Mouse (Mus musculus) CH12.LX (cell line): ENCODE results near the gene Gpx4. TPM values are rescaled to one million over a fixed set of nuclear protein-coding genes. Genes with fewer than 3 reads are reported as not detected.

Source experiments
- DNase-seq: peaks from one replicate; pipeline ENCODE4 v3.0.0-alpha.2; 2013; ENCODE audit errors: extremely low read depth
- H3K27ac ChIP-seq: 2 replicates; pipeline ENCODE4 v1.5.1; 2012; ENCODE audit warnings: low read depth, mild to moderate bottlenecking, control low read depth, moderate library complexity; ENCODE audit not compliant: insufficient read depth
- H3K27me3 ChIP-seq: replicated peaks from 2 replicates; pipeline ENCODE3; 2012; ENCODE audit warnings: inconsistent platforms
- H3K36me3 ChIP-seq, 2 experiments: replicated peaks in 1 of 2; 2 replicates each; pipeline versions ENCODE3 to v1.6.1; 2012; ENCODE audit warnings: inconsistent platforms in 1 of 2, low read length in 1 of 2, mild to moderate bottlenecking in 1 of 2, mixed read lengths in 1 of 2, moderate library complexity in 1 of 2; ENCODE audit not compliant: control insufficient read depth in 1 of 2, insufficient read depth in 1 of 2
- H3K4me1 ChIP-seq, 2 experiments: 2 replicates each; pipeline ENCODE4 v1.6.1; 2012; ENCODE audit warnings: inconsistent platforms in 1 of 2, moderate library complexity in 1 of 2; ENCODE audit not compliant: insufficient read depth in 2 of 2, control insufficient read depth in 1 of 2
- H3K4me2 ChIP-seq: 2 replicates; pipeline ENCODE4 v1.6.1; 2012; ENCODE audit warnings: low read depth, mild to moderate bottlenecking, control low read depth; ENCODE audit not compliant: poor library complexity, insufficient read depth, severe bottlenecking
- H3K4me3 ChIP-seq, 3 experiments: fragments of 150-350 bp in 1 of 3; sonication (generic) in 1 of 3; replicated peaks in 1 of 3; 2 replicates each; pipeline versions ENCODE3 to v1.5.1; 2011 to 2012; ENCODE audit warnings: low read depth in 2 of 3, low read length in 2 of 3, mild to moderate bottlenecking in 2 of 3, moderate library complexity in 2 of 3, control low read depth in 1 of 3, improper control_type of control experiment in 1 of 3, inconsistent platforms in 1 of 3, mixed read lengths in 1 of 3; ENCODE audit not compliant: poor library complexity in 1 of 3
- H3K79me2 ChIP-seq: replicated peaks from 2 replicates; pipeline ENCODE4 v1.6.1; 2012; ENCODE audit warnings: mild to moderate bottlenecking, moderate library complexity; ENCODE audit not compliant: control insufficient read depth, poor library complexity, insufficient read depth, severe bottlenecking; ENCODE audit errors: extremely low read depth
- H3K9ac ChIP-seq: 2 replicates; pipeline ENCODE4 v1.6.1; 2012; ENCODE audit warnings: low read depth, mild to moderate bottlenecking, control low read depth, moderate library complexity; ENCODE audit not compliant: insufficient read depth
- H3K9me3 ChIP-seq: replicated peaks from 2 replicates; pipeline ENCODE3; 2012; ENCODE audit warnings: low read length, inconsistent platforms, mixed read lengths
- BHLHE40 ChIP-seq: IDR thresholded peaks from 2 replicates; pipeline ENCODE4 v1.6.1; 2011; ENCODE audit warnings: mild to moderate bottlenecking, low read depth, low read length, improper control_type of control experiment
- E2F4 ChIP-seq: IDR thresholded peaks from 2 replicates; pipeline ENCODE4 v1.6.1; 2011; ENCODE audit warnings: low read depth, low read length, improper control_type of control experiment; ENCODE audit not compliant: insufficient replicate concordance
- ELF1 ChIP-seq: IDR thresholded peaks from 2 replicates; pipeline ENCODE4 v1.6.1; 2014; ENCODE audit warnings: low read depth, mild to moderate bottlenecking, inconsistent platforms, low read length, improper control_type of control experiment
- EP300 ChIP-seq: IDR thresholded peaks from 2 replicates; pipeline ENCODE4 v1.6.1; 2011; ENCODE audit warnings: low read length, improper control_type of control experiment
- GABPA ChIP-seq: IDR thresholded peaks from 2 replicates; pipeline ENCODE4 v1.6.1; 2012; ENCODE audit warnings: low read depth, low read length, improper control_type of control experiment, inconsistent platforms; ENCODE audit not compliant: insufficient replicate concordance
- HCFC1 ChIP-seq: IDR thresholded peaks from 2 replicates; pipeline ENCODE4 v1.6.1; 2012; ENCODE audit warnings: low read depth, mild to moderate bottlenecking, inconsistent platforms, low read length, improper control_type of control experiment
- IRF4 ChIP-seq: IDR thresholded peaks from 2 replicates; pipeline ENCODE4 v1.6.1; 2014; ENCODE audit warnings: low read depth, mild to moderate bottlenecking, inconsistent platforms, low read length, improper control_type of control experiment
- KAT2A ChIP-seq: IDR thresholded peaks from 2 replicates; pipeline ENCODE4 v1.6.1; 2012; ENCODE audit warnings: low read length, improper control_type of control experiment, inconsistent platforms; ENCODE audit not compliant: insufficient replicate concordance
- MAFK ChIP-seq: IDR thresholded peaks from 2 replicates; pipeline ENCODE4 v1.6.1; 2011; ENCODE audit warnings: low read length, improper control_type of control experiment; ENCODE audit not compliant: insufficient replicate concordance
- MAX ChIP-seq: IDR thresholded peaks from 2 replicates; pipeline ENCODE4 v1.6.1; 2011; ENCODE audit warnings: low read length, improper control_type of control experiment
- MAZ ChIP-seq: IDR thresholded peaks from 2 replicates; pipeline ENCODE4 v1.6.1; 2012; ENCODE audit warnings: low read depth, mild to moderate bottlenecking, inconsistent platforms, low read length, improper control_type of control experiment, moderate library complexity
- MYC ChIP-seq: IDR thresholded peaks from 2 replicates; pipeline ENCODE4 v1.6.1; 2011; ENCODE audit warnings: low read depth, mild to moderate bottlenecking, improper control_type of control experiment, low read length
- NELFE ChIP-seq: IDR thresholded peaks from 2 replicates; pipeline ENCODE4 v1.6.1; 2011; ENCODE audit warnings: low read depth, low read length, improper control_type of control experiment
- PAX5 ChIP-seq: IDR thresholded peaks from 2 replicates; pipeline ENCODE4 v1.6.1; 2012; ENCODE audit warnings: low read length, inconsistent platforms, mixed read lengths
- POLR2A ChIP-seq: IDR thresholded peaks from 2 replicates; pipeline ENCODE4 v1.6.1; 2011; ENCODE audit warnings: low read depth, mild to moderate bottlenecking, improper control_type of control experiment, low read length
- RAD21 ChIP-seq: IDR thresholded peaks from 2 replicates; pipeline ENCODE4 v1.6.1; 2011; ENCODE audit warnings: low read depth, mild to moderate bottlenecking, low read length, improper control_type of control experiment, moderate library complexity
- RCOR1 ChIP-seq: conservative IDR thresholded peaks from 2 replicates; pipeline ENCODE4 v1.6.1; 2012; ENCODE audit warnings: low read depth, mild to moderate bottlenecking, inconsistent platforms, low read length, improper control_type of control experiment
- TBP ChIP-seq: conservative IDR thresholded peaks from 2 replicates; pipeline ENCODE4 v1.6.1; 2011; ENCODE audit warnings: low read depth, low read length, improper control_type of control experiment
- TCF12 ChIP-seq: IDR thresholded peaks from 2 replicates; pipeline ENCODE4 v1.6.1; 2014; ENCODE audit warnings: low read depth, mild to moderate bottlenecking, inconsistent platforms, low read length, improper control_type of control experiment
- UBTF ChIP-seq: IDR thresholded peaks from 2 replicates; pipeline ENCODE4 v1.6.1; 2012; ENCODE audit warnings: low read depth, mild to moderate bottlenecking, inconsistent platforms, low read length, improper control_type of control experiment, moderate library complexity
- USF1 ChIP-seq: IDR thresholded peaks from 2 replicates; pipeline ENCODE4 v1.6.1; 2014; ENCODE audit warnings: low read depth, mild to moderate bottlenecking, inconsistent platforms, low read length, improper control_type of control experiment
- USF2 ChIP-seq: conservative IDR thresholded peaks from 2 replicates; pipeline ENCODE4 v1.6.1; 2011; ENCODE audit warnings: low read depth, low read length, improper control_type of control experiment
- ZMIZ1 ChIP-seq: IDR thresholded peaks from 2 replicates; pipeline ENCODE4 v1.6.1; 2012; ENCODE audit warnings: low read depth, mild to moderate bottlenecking, inconsistent platforms, low read length, improper control_type of control experiment
- ZNF384 ChIP-seq: IDR thresholded peaks from 2 replicates; pipeline ENCODE4 v1.6.1; 2012; ENCODE audit warnings: low read depth, low read length, improper control_type of control experiment, inconsistent platforms
- dilution Hi-C: fragments of 300-500 bp; cut with MboI; formaldehyde crosslinking; loops from 2 replicates; pipeline ENCODE4 v1.14.3; 2020; ENCODE audit warnings: low sequenced_read_pairs; ENCODE audit not compliant: extremely low pct_unique_long_range_greater_than_20kb, extremely low pct_ligation_motif_present
- in situ Hi-C: fragments of 300-500 bp; cut with MboI; formaldehyde crosslinking; loops from 3 replicates; pipeline ENCODE4 v1.14.3; 2019; ENCODE audit warnings: low sequenced_read_pairs, low pct_ligation_motif_present, low pct_unique_long_range_greater_than_20kb, mixed read lengths
- polyA plus RNA-seq: library from polyadenylated mRNA; unstranded; fragments of >175 nt; gene quantifications from 2 replicates; pipeline ENCODE4 v1.2.1, GENCODE M21; 2012; ENCODE audit warnings: low read depth; ENCODE audit not compliant: insufficient read length
- total RNA-seq, 2 experiments: library from RNA; depleted of rRNA; stranded (reverse); fragments of 300-350 nt in 1 of 2; fragments of >200 nt in 1 of 2; gene quantifications; 2 replicates each; pipeline ENCODE4 v1.2.3; 2012 to 2014

Gpx4 gene
- total and polyA plus RNA-seq, 3 experiments: 332 to 459 (median 386) TPM

DNA sequence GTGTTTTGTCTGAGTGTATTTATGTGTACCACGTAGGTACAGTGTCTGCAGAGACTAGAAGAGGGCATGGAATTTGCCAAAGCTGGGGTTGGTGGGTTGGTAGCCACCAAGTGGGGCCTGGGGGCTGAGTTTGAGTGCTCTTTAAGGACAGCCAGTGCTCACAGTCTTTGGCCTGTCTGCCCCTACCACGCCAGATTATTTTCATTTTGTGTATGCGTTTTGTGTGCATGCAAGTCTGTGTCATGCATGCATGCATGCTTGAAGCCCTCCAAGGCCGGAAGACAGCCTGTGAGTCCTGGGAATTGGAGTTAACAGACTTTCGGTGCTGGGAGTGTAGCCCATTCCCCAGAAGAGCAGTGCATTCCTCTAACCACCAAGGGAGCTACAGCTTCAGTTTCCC lies 8.4 kb downstream of the Gpx4 start:
- H3K36me3 ChIP-seq: peaks cover 48 to 56% of the 10 kb centered on the region in 2 experiments
- H3K9me3 ChIP-seq: no peaks in the 10 kb centered on the region
- in situ Hi-C loops: no loop called here
- peak overlapping the region; percentile 6 to 95 (median 10) for H3K4me3 ChIP-seq
- DNase-seq: no peak
- H3K4me1 ChIP-seq: peaks cover 12 to 42% of the 10 kb centered on the region in 2 experiments
- peak overlapping the region; percentile 98 for H3K9ac ChIP-seq
- dilution Hi-C loops: no loop called here
- peaks cover 15% of the 10 kb centered on the region for H3K79me2 ChIP-seq
- TF ChIP-seq EP300 (no peak), HCFC1 (no peak), GABPA (no peak), MAFK (no peak), NELFE (no peak), MAX (no peak), RAD21 (no peak), ELF1 (no peak), MYC (no peak), PAX5 (no peak), MAZ (no peak), RCOR1 (no peak), POLR2A (no peak), BHLHE40 (no peak), IRF4 (no peak), TCF12 (no peak), E2F4 (no peak)
- no peak overlapping the region for H3K27ac ChIP-seq
- peak overlapping the region; percentile 68 for H3K4me2 ChIP-seq
- no peaks in the 10 kb centered on the region for H3K27me3 ChIP-seq

- peaks cover 53 to 61% of the 10 kb centered on the region in 2 experiments for H3K36me3 ChIP-seq
- peaks cover 12 to 37% of the 10 kb centered on the region in 2 experiments for H3K4me1 ChIP-seq
- in situ Hi-C loops (no loop called here), dilution Hi-C loops (no loop called here)
- H3K9ac ChIP-seq: no peak overlapping the region
- H3K27ac ChIP-seq: 0 out of 2 replicates have a peak overlapping the region, but pooled peaks have one; percentile 10
- no peak for DNase-seq
- no peaks in the 10 kb centered on the region for H3K9me3 ChIP-seq
- H3K4me3 ChIP-seq: no peak overlapping the region
- peaks cover 15% of the 10 kb centered on the region for H3K79me2 ChIP-seq
- no peaks in the 10 kb centered on the region for H3K27me3 ChIP-seq
- no peak overlapping the region for H3K4me2 ChIP-seq
- TF ChIP-seq TBP (no peak), UBTF (no peak), EP300 (no peak), ZNF384 (no peak), HCFC1 (no peak), MAX (no peak), KAT2A (no peak), USF2 (no peak), USF1 (no peak), MAFK (no peak), ZMIZ1 (no peak), IRF4 (no peak), NELFE (no peak), ELF1 (no peak)
- TF ChIP-seq, all 38 proteins: peak for 0
Measured at GRCm38 (mm10) chr10:80055891-80056290, 8.9 kb downstream of the Gpx4 start.
